Mouse (Mus musculus) lung, adult 18-20 months (tissue): Measurements from ENCODE around the gene Nr1h4.
"Not testable (repeated sequence)": the region's sequence is repeated elsewhere in the genome, so short reads cannot be mapped to it uniquely, and the experiment has no call there.

Experiments
- DNase-seq, 2 experiments: peaks; one replicate each; pipeline ENCODE4 v3.0.0; 2022; ENCODE audit warnings: mixed read lengths in 2 of 2

Nr1h4 gene

DNA sequence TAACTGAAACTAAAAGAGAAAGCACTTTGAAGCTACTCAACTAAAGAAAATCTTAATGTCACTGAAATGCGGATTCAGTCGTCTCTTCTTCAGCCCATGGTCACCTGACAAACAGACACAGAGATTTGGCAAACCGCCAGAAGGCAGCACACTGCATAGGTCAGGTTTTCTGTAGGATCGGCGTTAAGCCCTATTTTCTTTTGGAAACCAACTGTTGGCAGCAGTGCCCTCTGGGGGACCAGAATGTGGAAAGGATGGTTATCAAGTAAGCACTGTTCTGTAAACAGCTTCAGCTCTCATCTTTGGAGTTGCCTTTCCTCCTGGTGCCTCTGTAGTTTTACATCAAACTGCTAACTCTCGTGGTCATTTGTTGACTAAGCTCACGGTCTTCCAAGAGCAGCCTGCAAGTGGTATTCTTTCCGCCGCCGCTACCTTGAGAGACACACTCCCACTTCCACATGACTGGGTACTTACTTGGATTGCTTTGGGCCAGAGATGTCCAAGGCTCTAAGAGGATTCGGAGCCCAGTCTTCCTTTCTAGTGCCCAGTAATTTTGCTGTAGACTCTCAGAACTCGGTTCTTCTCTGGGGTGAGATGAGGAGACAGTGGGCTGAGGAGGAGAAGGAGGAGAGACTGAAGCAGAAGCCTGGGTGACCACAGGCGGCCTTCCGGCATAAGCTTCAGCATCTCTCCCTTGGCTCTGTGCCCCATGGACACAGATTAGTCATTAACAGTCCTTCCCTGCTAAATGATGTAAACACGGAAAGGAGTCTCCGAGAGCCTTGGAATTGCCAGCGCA lies at the start of gene Nr1h4:
Gene Nr1h4, minus strand, starts transcription at position 657 of the 799 bp plus-strand sequence.
- no peak for DNase-seq

DNA sequence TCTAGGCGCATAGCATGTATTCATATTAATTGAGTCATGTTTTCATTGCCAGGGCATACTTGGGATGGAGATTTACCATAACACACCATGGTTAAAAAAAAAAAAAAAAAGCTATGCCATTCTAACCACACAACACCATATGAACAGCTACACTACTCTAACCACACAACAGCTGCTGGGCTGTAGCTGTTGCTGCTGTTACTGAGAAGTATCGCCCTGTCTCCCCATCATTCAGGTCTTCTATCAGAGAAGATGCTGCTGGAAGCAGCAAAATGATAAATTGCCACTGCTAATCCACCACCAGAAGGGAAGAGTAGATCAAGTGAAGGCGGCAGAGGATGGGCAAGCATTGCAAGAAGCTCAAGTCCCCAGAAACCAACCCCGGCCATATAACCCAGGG lies 45.4 kb upstream of the Nr1h4 start:
- DNase-seq = no peak

DNA sequence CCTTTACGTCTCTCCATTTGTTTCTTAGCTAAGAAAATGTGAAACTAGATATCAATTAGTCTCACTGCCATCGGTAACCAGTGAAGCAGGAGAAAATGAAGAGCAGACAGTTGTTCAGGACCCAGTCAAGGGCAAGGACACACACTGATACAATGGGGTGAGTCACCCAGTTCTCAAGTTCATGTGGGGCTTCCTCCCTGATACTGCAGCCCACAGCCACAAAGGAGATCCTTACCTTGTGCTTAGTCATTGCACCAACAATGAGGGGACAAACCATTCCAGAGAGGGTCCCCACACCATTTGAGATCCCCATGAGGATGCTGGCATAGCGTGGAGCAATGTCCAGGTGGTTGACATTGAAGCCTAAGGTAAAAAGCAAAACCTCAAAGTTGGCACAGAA lies 44.3 kb upstream of the Nr1h4 start:
- no peak for DNase-seq

DNA sequence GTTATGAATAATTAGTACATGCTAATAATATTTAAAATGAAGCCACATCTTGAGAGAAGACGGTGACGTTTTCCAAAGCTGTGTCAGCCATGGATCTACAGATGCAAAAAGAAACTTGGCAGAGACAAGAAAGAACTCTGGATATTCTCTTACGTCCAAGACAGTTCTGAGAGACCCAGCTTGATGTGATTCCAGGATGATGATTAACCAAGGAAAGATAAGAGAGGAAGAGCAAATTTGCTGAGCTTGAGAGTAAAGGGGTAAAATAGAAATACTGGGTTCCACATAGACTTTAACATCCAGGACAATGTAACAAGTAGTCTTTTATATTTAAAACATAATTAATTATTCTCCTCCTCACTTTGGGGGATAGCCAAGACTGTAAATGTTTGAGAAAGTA lies 40.0 kb upstream of the Nr1h4 start:
- no peak for DNase-seq

DNA sequence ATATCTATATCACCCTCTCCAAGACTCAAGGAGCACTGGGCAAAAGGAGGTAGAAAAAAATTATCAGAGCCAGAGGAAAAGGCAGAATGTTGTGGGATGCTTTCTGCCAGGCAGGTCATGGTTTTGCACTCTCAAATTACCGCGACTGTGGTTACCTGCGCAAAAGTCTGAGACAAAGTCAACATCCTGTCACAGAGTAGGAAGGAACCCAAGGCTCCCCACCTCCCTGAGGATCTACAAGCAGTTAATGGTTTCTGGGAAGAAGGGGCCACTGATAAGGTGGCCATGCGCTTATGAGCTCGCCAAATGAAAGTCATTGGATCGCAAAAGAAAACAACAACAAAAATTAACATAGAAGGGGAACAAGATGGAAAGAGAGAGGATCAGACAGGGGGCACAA lies 39.6 kb upstream of the Nr1h4 start:
- no peak for DNase-seq

DNA sequence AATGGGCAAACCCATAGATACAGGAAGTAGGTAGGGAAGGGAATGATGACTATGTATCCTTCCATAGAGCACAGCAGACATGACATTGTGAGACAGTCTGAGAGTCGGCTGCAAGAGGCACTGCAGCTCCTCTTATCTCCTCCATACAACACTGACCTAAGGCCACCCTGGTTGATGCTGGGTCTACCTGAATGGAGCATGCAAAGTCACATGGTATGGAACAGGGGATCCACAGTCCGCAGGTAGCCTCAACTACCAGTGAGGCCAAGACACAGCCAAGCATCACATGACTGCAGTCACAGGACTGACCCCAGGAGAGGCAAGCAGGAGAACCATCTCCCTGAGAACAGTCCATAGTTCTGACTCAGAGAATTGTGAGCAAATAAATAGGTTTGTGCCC lies 34.0 kb upstream of the Nr1h4 start:
- no peak for DNase-seq

DNA sequence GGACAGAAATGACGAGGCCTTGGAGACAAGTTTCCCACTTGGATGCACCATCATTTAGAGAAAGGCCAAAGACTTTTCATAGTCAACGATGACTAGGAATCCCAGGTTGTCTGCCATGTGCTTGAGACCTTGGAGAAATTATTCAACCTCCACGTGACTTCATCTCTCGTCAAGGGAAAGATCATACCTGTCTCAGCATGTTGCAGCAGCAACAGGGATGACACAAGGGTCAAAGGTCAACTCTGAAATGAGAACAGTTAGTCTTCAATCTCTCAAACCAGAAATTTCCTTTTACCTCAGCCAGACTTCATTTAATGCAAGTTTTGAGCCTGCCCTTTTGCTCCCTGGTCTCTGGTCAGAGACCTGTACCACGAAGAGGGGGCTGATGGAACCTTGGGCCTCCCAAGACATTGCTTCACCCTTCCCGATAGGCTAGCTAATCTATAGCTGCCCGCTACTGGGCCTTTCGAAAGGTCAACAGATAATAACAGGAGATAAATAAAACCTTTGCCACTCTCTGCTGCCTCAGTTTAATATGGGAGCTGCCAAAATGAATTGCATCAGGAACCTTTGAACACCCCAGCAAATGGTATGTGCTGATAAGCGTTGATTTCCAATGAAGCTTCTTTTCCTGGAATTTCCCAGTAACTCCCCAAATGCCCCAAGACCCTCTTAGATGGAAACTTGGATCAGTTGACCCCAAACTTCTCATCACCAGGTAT lies 32.1 kb upstream of the Nr1h4 start:
- no peak for DNase-seq

DNA sequence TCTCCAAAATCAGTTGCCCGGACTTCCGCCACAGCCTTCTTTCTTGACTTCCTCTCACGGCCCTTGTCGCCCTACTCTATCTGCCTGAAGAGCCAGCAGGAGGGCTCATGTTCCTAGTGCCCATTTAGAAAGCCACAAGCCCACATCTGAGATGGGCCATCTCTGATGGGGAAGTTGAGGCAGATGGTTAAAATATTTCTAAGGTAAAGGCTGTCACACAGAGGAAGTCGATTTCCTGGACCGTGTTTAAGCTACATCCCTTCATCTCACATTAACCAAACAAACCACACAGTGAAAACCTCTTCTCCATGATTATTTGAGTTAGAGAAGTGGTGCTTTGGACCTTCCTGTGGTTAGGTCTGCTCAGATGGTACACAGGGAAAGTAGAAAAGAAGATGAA lies 28.7 kb upstream of the Nr1h4 start:
- no peak for DNase-seq

DNA sequence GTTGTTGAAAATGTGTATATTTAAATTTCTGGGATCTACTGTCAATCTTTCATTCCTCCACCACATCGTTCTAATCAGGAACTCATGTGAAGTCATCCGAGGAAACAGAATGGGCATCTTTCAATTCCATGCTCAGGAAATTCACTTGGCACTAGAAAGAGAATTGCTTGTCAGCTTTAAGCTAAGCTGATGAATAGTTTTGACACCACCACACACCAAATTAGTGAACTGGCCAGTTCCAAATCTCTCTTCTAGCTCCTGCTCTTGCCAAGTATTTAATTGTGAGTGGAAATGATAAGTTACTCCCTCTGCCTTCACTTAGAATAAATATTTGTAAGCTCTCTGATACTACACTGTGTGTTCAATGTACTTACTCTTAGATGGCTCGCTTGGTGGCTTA lies 26.0 kb upstream of the Nr1h4 start:
- DNase-seq = no peak

DNA sequence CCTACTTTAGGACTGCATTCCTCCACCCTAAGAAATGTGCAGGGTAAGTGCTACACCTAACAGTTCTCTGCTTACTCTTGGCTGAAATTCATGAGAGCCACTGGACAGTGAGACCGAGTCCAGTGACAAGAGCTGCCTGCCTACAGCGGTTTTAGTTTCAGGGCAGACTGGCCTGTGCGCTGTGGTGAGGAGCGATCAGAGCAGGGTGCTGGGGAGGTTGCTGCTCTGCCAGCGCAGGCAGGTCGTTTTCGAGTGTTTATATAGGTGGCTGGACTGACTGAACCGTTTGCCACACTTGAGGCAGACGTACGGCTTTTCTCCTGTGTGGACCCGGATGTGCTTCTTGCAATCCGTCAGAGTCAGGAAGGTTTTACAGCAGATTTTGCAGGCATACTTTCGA lies 21.5 kb upstream of the Nr1h4 start:
- not testable (repeated sequence) for DNase-seq

DNA sequence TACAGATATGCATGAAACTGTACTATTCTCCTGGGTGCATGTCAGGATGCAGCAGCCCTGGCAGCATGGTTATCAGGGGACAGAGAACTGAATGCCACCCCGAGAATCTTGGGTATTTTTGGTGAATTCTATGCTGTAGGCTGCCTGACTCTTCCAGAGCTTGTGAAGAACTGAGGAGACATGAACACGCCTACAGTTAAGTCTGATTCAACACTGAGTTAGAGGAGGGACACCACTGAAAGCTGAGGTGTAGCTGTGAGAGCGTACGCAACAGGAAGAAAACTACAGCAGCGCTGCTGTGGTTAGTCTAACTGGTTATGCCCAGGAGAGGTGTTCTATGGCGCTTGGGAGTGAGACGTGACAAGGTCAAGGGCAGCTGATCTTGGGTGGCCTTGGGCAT lies 20.5 kb upstream of the Nr1h4 start:
- DNase-seq = not testable (repeated sequence)

DNA sequence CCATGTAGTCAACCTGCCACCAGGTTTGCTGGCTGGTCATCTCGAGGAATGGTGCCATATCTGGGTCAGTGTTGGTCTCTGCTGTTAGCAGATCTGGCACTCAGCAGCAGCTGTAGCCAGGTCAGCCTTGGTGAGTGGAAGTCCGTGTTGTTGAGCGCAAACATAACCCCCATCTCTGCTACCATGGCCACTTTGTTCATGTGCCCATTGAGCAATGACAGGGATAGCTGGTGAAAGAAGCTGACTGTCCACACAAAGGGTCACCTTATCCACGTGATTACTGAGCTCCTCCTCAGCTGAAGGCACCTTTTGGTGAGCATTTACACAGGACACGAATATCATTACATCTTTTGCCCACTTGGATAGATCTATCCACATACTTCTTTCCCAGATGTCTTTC lies 19.6 kb upstream of the Nr1h4 start:
- DNase-seq = no peak

DNA sequence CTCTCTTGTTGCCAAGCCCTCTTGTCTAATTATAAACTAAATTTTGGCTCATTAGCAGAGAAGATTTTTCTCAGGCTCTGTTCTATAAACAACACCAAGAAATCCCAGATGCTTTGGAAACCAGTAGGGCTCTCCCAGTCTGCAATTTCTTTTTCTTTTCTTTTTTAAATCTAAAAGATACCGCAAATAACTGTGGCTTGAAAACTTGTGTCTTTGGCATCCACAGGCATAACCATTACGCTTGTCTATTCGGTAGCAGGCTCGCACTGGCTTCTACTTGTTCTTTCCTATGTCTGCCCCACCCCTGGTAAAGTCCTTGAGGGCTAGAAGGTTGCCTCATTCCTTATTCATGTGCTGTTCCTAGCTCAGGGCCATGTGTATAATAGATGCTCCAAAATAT lies 18.3 kb upstream of the Nr1h4 start:
- DNase-seq = no peak

DNA sequence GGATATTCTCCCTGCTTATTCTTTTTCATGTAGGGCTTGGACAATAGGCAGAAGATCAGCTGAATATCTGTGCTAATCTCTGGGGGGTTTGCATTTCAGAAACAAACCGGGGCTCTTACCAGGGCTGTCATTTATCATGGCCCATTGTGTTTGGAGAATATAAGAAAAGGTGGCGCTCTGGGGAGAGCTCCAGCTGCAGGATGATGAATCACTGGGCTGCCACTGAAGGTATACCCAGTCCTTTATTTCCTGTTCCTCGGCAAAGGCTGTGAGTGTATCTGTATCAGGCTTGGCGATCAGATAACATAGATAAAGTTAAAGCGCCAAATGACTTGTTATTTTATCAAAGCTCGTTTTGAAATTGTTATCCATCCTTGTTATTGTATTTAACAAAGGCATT lies 14.6 kb upstream of the Nr1h4 start:
- DNase-seq = no peak

DNA sequence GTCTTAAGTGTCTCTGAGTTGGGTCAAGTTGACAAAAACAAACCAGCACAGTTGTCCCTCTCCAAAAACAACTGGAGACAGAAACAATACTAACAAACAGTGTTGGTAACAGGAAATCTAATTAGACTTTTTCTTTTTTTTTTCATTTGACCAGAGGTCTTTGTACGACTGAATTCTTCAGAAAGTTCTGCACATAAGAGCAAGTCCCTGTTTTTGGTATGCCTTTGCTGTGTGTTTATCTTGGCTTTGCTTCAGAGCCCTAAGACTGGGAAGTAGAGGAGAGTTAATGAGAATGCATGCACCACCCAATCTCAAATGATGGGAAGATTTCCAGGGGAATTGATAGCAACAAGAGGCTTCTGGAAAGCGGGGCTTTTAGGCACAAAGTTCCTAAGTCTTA lies 13.6 kb upstream of the Nr1h4 start:
- DNase-seq = no peak

DNA sequence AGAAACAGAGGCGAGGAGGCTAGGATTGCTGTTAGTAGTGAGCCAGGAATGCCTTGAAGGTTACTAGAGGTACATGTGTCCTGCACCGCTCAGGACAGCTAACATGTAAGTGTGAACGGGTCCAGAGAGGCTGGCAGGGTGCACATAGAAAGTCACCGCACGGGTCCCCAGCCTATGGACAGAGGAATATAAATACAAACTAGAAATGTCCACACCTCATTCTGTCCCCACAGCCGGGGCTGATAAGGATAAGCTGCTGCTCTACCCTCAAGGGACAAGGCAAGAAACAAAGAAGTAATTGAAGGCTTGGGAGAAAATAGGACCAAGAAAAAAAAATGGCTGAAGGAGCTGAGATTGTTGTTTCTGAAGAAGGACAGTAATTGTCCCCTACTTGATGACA lies 10.5 kb upstream of the Nr1h4 start:
- no peak for DNase-seq

DNA sequence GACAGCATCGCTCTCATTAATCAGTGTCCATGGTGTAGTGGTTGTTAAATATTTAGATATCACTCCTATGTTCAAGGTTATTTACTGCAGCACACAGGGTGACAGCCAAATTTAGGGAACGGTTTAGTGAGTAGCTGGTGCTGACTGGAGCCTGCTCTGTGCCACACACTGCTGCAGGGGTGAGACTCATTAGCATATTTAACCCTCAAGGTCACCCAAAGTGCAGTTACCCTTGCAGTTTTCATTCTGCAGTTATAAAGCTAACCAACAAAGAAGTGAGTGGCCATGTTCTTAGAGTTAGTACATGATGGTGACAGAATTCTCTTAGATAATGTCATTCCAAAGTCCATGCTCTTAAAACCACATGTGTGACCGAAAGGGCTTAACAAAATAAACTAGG lies 8.9 kb upstream of the Nr1h4 start:
- no peak for DNase-seq

DNA sequence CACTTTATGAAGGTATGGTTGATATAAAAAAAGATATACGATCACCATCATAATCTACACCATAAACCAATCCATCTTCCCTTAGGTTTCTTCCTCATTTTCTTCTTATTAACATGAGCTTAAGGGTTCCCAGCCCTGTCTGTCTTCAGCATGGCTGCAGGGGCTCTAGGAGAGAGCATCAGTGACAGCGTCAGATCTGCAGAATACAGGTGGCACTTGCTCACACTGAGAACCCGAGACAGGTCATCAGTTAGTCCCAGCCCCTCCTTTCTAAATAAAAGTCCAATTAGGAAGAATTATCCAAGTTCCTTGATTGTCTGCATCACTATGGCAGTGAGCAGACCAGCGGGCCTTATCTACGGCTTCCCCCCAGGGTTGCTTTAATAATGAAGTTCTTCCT lies 934 bp downstream of the Nr1h4 start:
- no peak for DNase-seq

DNA sequence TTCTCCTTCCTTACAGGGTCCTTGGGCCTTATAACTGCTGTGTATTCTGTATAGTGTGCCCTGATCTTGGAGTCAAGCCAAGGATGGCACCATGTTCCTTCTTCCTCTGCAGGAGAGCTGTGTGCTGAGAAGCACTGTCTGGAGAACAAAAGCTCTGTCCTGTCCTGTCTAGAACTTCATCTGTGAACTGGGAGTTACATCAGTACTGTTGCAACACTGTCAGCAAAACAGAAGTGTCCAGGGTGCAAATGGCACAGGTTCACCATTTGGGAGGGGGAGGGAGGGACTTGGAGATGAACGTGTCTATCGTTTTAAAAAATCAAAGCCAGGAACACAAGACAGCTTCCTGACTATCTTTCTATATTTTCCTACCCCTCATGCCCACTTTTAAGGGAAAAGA lies 1.4 kb downstream of the Nr1h4 start:
- DNase-seq = no peak

DNA sequence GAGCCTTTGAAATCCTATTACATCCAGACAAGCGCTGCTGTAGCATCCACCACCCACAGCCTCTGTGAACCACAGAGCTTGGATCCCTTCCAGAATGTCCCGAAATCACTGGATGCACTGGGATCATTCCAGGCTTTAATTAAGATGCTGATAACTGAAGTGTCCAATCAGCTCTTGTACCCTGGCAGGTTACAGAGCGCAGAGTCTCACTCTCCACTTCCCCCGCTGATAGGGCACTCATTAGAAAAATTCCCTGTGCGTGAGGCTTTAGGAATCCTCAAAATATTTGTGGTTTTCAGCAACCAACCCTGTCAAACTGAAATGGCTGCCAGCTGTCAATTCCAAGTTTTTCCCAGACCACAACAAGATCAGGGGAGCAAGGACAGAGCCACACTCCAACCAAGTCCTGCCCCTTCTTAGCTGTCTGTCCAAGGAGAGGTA lies 2.2 kb downstream of the Nr1h4 start:
- no peak for DNase-seq

DNA sequence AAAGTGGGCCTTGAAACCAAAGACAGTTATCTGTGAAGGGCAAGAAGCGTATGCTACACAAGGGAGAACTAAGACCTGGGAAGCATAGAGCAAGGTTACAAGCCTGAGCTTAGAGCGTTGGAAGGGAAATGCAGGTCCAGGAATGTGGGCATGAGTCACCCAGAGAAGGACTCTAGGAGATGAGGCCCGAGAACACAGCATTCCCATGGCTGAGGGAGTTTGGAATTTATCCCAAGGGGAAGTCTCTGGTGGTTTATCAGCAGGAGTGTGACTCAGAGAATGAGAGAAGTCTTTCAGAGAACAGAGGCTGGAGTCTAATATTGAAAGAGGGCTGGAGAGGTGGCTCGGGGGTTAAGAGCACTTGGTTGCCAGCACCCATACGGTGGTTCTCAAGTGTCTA lies 6.3 kb downstream of the Nr1h4 start:
- DNase-seq = peak; percentile 11 to 20

DNA sequence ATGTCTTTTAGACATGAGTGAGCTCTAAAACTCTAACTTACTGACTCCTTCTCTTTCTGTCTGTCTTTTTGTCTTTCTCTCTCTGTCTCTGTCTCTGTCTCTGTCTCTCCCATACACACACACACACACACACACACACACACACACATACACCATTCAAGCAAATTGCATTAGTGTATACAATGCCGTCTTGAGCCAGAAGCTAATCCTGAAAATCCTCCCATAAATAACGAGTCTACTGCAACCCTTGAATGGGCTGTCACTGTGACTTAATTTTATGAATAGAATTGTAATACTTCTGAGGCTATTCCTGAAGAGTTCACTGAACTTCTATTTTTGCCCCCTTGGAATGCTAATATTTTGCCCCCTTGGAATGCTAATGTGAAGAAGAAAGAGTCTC lies 7.6 kb downstream of the Nr1h4 start:
- DNase-seq = no peak

DNA sequence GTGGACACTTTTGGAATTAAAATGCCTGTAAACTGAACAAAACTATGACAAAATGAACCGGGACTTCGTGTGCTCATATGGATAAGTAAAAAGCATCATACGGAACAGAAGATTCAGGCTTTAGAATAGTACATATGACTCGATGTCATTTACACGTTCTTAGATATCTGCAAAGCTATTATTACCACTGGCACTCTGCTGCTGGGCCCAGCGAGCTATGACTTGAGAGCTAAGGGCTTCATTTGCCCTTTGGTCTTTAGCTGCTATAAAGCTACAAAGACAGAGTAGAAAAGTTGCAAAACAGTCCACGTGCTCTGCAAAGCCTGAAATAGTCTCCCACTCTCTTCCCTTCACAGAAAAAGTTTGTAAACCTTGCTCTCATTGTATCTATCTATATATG lies 10.9 kb downstream of the Nr1h4 start:
- no peak for DNase-seq

DNA sequence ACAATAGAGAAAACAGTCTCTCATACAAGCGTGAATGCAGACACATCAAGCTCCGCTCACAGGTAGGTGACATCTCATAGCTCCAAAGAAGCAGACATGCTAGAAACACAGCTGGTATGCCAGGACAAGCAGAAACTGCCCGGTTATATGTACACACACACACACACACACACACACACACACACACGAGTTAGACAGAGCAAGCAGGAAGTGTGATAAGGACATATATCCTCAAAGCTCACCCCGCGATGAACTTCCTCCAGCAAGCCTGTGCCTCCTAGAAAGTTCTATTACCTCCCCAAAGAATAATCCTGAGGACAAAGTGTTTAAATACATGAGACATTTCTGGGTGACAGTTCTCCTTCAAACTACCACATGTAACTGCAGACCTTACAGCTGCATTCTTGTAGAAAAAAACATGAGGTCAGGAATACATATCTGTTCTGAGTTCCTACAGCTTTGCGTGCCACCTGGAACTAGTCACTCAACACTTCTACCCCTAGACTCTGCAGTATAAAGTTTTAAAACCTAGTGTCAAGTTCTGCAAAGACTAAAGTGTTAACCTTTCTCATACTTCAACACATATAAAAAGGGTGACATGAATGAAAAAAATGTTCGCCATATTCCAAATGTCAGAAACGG lies 11.5 kb downstream of the Nr1h4 start:
- no peak for DNase-seq
